Comparison of ENCODE assay signal across 8 mouse cellular contexts in genomic region chr19:44107661-44108521, GRCm38 (mm10). TPM values are rescaled to one million over a fixed set of nuclear protein-coding genes. Genes with fewer than 3 reads are reported as not detected.
DNase-seq lines count a peak whose midpoint lies in the region; ATAC-seq and TF ChIP-seq lines count a peak whose summit lies in the region.

No protein-coding gene starts in this region.

- peak overlapping the region; percentile 88 for H3K4me2 ChIP-seq in forebrain, embryonic 16.5 days (ENCODE audit: low read length)
- peak overlapping the region; percentile 89 for H3K4me2 ChIP-seq in limb, embryonic 14.5 days (replicated peaks; ENCODE audit: low read depth, low read length, severe bottlenecking)
- peak overlapping the region; percentile 86 for H3K4me2 ChIP-seq in neural tube, embryonic 15.5 days

- peak; percentile 42 for ATAC-seq in forebrain, embryonic 16.5 days
- ATAC-seq in limb, embryonic 14.5 days (ENCODE audit: low FRiP score, low read depth), result peak; percentile 35
- peak; percentile 29; the same call in 1 of the 2 replicates for ATAC-seq in neural tube, embryonic 15.5 days (ENCODE audit: low FRiP score)

- peak overlapping the region; percentile 62 for H3K27ac ChIP-seq in liver, adult 2 months (replicated peaks; ENCODE audit: insufficient read depth, low read depth, low read length)
- H3K27ac ChIP-seq in brown adipose tissue, adult 24 weeks (replicated peaks; ENCODE audit: low read depth, low read length), result peak overlapping the region; percentile 14; the same call in 1 of the 2 replicates
- no peak overlapping the region for H3K27ac ChIP-seq in forebrain, embryonic 16.5 days (ENCODE audit: low read length)
- no peak overlapping the region for H3K27ac ChIP-seq in limb, embryonic 14.5 days (replicated peaks; ENCODE audit: low read depth, low read length)
- peak overlapping the region; percentile 83 for H3K27ac ChIP-seq in neural tube, embryonic 15.5 days (replicated peaks)

- no peak for TF ChIP-seq POLR2A in liver, adult 2 months (IDR thresholded peaks at IDR 0.05; ENCODE audit: extremely low read depth, insufficient read depth, low read length)
- no peak for TF ChIP-seq POLR2A in limb, embryonic 14.5 days (IDR thresholded peaks at IDR 0.05; ENCODE audit: borderline replicate concordance, extremely low read depth, insufficient read depth, insufficient read length)

- H3K27me3 ChIP-seq in liver, adult 2 months (ENCODE audit: control insufficient read depth, insufficient read depth, low read length), result no peaks in the 10 kb centered on the region
- H3K27me3 ChIP-seq in forebrain, embryonic 16.5 days (replicated peaks; ENCODE audit: control insufficient read depth, insufficient read depth, low read length), result no peaks in the 10 kb centered on the region
- H3K27me3 ChIP-seq in limb, embryonic 14.5 days (ENCODE audit: control insufficient read depth, insufficient read depth, low read length), result no peaks in the 10 kb centered on the region
- no peaks in the 10 kb centered on the region for H3K27me3 ChIP-seq in neural tube, embryonic 15.5 days (replicated peaks)

- peak overlapping the region; percentile 90 for H3K4me3 ChIP-seq in liver, adult 2 months (ENCODE audit: insufficient read depth, low read depth, low read length)
- peak overlapping the region; percentile 58 for H3K4me3 ChIP-seq in brown adipose tissue, adult 24 weeks (ENCODE audit: insufficient read depth, low read depth, low read length)
- peak overlapping the region; percentile 89 for H3K4me3 ChIP-seq in forebrain, embryonic 16.5 days (replicated peaks; ENCODE audit: low read length)
- peak overlapping the region; percentile 90 for H3K4me3 ChIP-seq in limb, embryonic 14.5 days (replicated peaks; ENCODE audit: low read length)
- peak overlapping the region; percentile 94 for H3K4me3 ChIP-seq in neural tube, embryonic 15.5 days (replicated peaks)

- TF ChIP-seq CTCF in liver, adult 2 months (IDR thresholded peaks at IDR 0.05; ENCODE audit: low read depth, low read length), result no peak

- H3K36me3 ChIP-seq in liver, adult 2 months (ENCODE audit: control insufficient read depth, insufficient read depth, low read length), result peaks cover 9% of the 10 kb centered on the region; the same call in 1 of the 2 replicates
- H3K36me3 ChIP-seq in forebrain, embryonic 16.5 days (ENCODE audit: control insufficient read depth, insufficient read depth), result peaks cover 12% of the 10 kb centered on the region
- H3K36me3 ChIP-seq in limb, embryonic 14.5 days (ENCODE audit: control insufficient read depth, insufficient read depth, low read length), result peaks cover 26% of the 10 kb centered on the region
- peaks cover 28% of the 10 kb centered on the region for H3K36me3 ChIP-seq in neural tube, embryonic 15.5 days

- H3K79me2 ChIP-seq in liver, adult 2 months (ENCODE audit: control insufficient read depth, insufficient read depth, low read length), result peaks cover 14% of the 10 kb centered on the region; the same call in 1 of the 2 replicates

- DNase-seq in liver, adult 2 months (ENCODE audit: extremely low read depth, low read depth, low spot score), result no peak
- DNase-seq in liver, result no peak
- no peak for DNase-seq in limb, embryonic 14.5 days (ENCODE audit: low spot score)
- DNase-seq in cerebellum, adult 8-10 months, result no peak
- DNase-seq in right cerebral cortex, postnatal 14 days, result no peak

- 34% methylated on average over 22 of the region's 22 CpGs for WGBS in liver, adult 2 months
- WGBS in forebrain, embryonic 16.5 days, result 28% methylated on average over 22 of the region's 22 CpGs
- 29% methylated on average over 22 of the region's 22 CpGs for WGBS in limb, embryonic 14.5 days
- WGBS in neural tube, embryonic 15.5 days, result 27% methylated on average over 22 of the region's 22 CpGs

- H3K9ac ChIP-seq in liver, adult 2 months (ENCODE audit: low read depth, low read length), result peak overlapping the region; percentile 63
- H3K9ac ChIP-seq in forebrain, embryonic 16.5 days (replicated peaks; ENCODE audit: low read depth, low read length), result peak overlapping the region; percentile 98
- peak overlapping the region; percentile 94 for H3K9ac ChIP-seq in limb, embryonic 14.5 days (ENCODE audit: low read depth, low read length, severe bottlenecking)
- peak overlapping the region; percentile 95 for H3K9ac ChIP-seq in neural tube, embryonic 15.5 days (replicated peaks)

- no peaks in the 10 kb centered on the region for H3K9me3 ChIP-seq in forebrain, embryonic 16.5 days (ENCODE audit: control insufficient read depth, low read length)
- H3K9me3 ChIP-seq in limb, embryonic 14.5 days (ENCODE audit: control insufficient read depth, low read length), result no peaks in the 10 kb centered on the region
- no peaks in the 10 kb centered on the region for H3K9me3 ChIP-seq in neural tube, embryonic 15.5 days (replicated peaks)

- peaks cover 33% of the 10 kb centered on the region for H3K4me1 ChIP-seq in liver, adult 2 months (ENCODE audit: control insufficient read depth, insufficient read depth, low read length)
- H3K4me1 ChIP-seq in brown adipose tissue, adult 24 weeks (ENCODE audit: control insufficient read depth, insufficient read depth, insufficient read length, low read length), result peaks cover 5% of the 10 kb centered on the region; the same call in 1 of the 2 replicates
- peaks cover 21% of the 10 kb centered on the region for H3K4me1 ChIP-seq in forebrain, embryonic 16.5 days (replicated peaks; ENCODE audit: control insufficient read depth, insufficient read depth, low read length)
- peaks cover 10% of the 10 kb centered on the region for H3K4me1 ChIP-seq in limb, embryonic 14.5 days (ENCODE audit: control insufficient read depth, insufficient read depth, low read length)
- H3K4me1 ChIP-seq in neural tube, embryonic 15.5 days, result peaks cover 36% of the 10 kb centered on the region

RNA-seq across cellular contexts. Expression of gene Chuk, which starts 0.6 kb away (rescaled TPM):
- total RNA-seq in liver, adult 2 months (2014; rRNA removed), result 104 and 129 TPM in 2 replicates
- polyA plus RNA-seq in liver, adult 2 months (2012; rRNA removed), result 28.7 and 34.7 TPM in 2 replicates
- 23.7 and 24.3 TPM in 2 replicates for polyA plus RNA-seq in brown adipose tissue, adult 24 weeks (2012; ENCODE audit: insufficient read depth, insufficient read length, missing spikeins)
- 61.7 and 72.4 TPM in 2 replicates for polyA plus RNA-seq in forebrain, embryonic 16.5 days (2015; fragmentation: Nextera tagmentation; extraction: Ambion mirVana)
- 60.3 and 64.9 TPM in 2 replicates for polyA plus RNA-seq in limb, embryonic 14.5 days (2012; rRNA removed)
- polyA plus RNA-seq in limb, embryonic 14.5 days (2014; fragmentation: Nextera tagmentation; extraction: Ambion mirVana), result 37.0 and 42.2 TPM in 2 replicates
- 55.8 and 62.6 TPM in 2 replicates for polyA plus RNA-seq in neural tube, embryonic 15.5 days (2015; fragmentation: Nextera tagmentation; extraction: Ambion mirVana)

RNA-seq across cellular contexts. Expression of gene Cwf19l1, which starts 27.8 kb away (rescaled TPM):
- total RNA-seq in liver, adult 2 months (2014; rRNA removed), result 12.4 and 14.1 TPM in 2 replicates
- polyA plus RNA-seq in liver, adult 2 months (2012; rRNA removed), result 10.8 and 12.0 TPM in 2 replicates
- 9.9 and 11.9 TPM in 2 replicates for polyA plus RNA-seq in brown adipose tissue, adult 24 weeks (2012; ENCODE audit: insufficient read depth, insufficient read length, missing spikeins)
- 39.7 and 44.0 TPM in 2 replicates for polyA plus RNA-seq in forebrain, embryonic 16.5 days (2015; fragmentation: Nextera tagmentation; extraction: Ambion mirVana)
- 21.6 and 25.2 TPM in 2 replicates for polyA plus RNA-seq in limb, embryonic 14.5 days (2012; rRNA removed)
- 26.3 and 29.6 TPM in 2 replicates for polyA plus RNA-seq in limb, embryonic 14.5 days (2014; fragmentation: Nextera tagmentation; extraction: Ambion mirVana)
- polyA plus RNA-seq in neural tube, embryonic 15.5 days (2015; fragmentation: Nextera tagmentation; extraction: Ambion mirVana), result 29.8 and 31.1 TPM in 2 replicates

RNA-seq across cellular contexts. Expression of gene Erlin1, which starts 38.3 kb away (rescaled TPM):
- total RNA-seq in liver, adult 2 months (2014; rRNA removed), result 27.8 and 44.2 TPM in 2 replicates
- 14.2 and 19.0 TPM in 2 replicates for polyA plus RNA-seq in liver, adult 2 months (2012; rRNA removed)
- polyA plus RNA-seq in brown adipose tissue, adult 24 weeks (2012; ENCODE audit: insufficient read depth, insufficient read length, missing spikeins), result 12.3 and 18.7 TPM in 2 replicates
- polyA plus RNA-seq in forebrain, embryonic 16.5 days (2015; fragmentation: Nextera tagmentation; extraction: Ambion mirVana), result 20.8 and 23.5 TPM in 2 replicates
- 31.4 and 35.9 TPM in 2 replicates for polyA plus RNA-seq in limb, embryonic 14.5 days (2012; rRNA removed)
- polyA plus RNA-seq in limb, embryonic 14.5 days (2014; fragmentation: Nextera tagmentation; extraction: Ambion mirVana), result 32.3 and 38.0 TPM in 2 replicates
- polyA plus RNA-seq in neural tube, embryonic 15.5 days (2015; fragmentation: Nextera tagmentation; extraction: Ambion mirVana), result 20.2 and 22.8 TPM in 2 replicates

RNA-seq across cellular contexts. Expression of gene Bloc1s2, which starts 38.4 kb away (rescaled TPM):
- 16.6 and 17.9 TPM in 2 replicates for total RNA-seq in liver, adult 2 months (2014; rRNA removed)
- 25.4 and 26.2 TPM in 2 replicates for polyA plus RNA-seq in liver, adult 2 months (2012; rRNA removed)
- 7.2 and 12.6 TPM in 2 replicates for polyA plus RNA-seq in brown adipose tissue, adult 24 weeks (2012; ENCODE audit: insufficient read depth, insufficient read length, missing spikeins)
- 150 and 152 TPM in 2 replicates for polyA plus RNA-seq in forebrain, embryonic 16.5 days (2015; fragmentation: Nextera tagmentation; extraction: Ambion mirVana)
- polyA plus RNA-seq in limb, embryonic 14.5 days (2012; rRNA removed), result 50.5 and 74.8 TPM in 2 replicates
- 82.1 and 87.5 TPM in 2 replicates for polyA plus RNA-seq in limb, embryonic 14.5 days (2014; fragmentation: Nextera tagmentation; extraction: Ambion mirVana)
- 158 and 169 TPM in 2 replicates for polyA plus RNA-seq in neural tube, embryonic 15.5 days (2015; fragmentation: Nextera tagmentation; extraction: Ambion mirVana)

Comparison
In these comparisons a context has a peak if more than half of its experiments do, and no peak if none do; other contexts are left out.
1. H3K27ac ChIP-seq: peak in liver, adult 2 months (single experiment), brown adipose tissue, adult 24 weeks (single experiment) and neural tube, embryonic 15.5 days (single experiment); none in forebrain, embryonic 16.5 days (single experiment) and limb, embryonic 14.5 days (single experiment).
2. Peak in every context shown above with its lines, with median percentiles within 50 percentile points of each other: H3K4me3 ChIP-seq, H3K9ac ChIP-seq, ATAC-seq and H3K4me2 ChIP-seq.